Mouse (Mus musculus) stomach, embryonic 16.5 days (tissue): ENCODE measurements around the gene Clta. TPM values are rescaled to one million over a fixed set of nuclear protein-coding genes. Genes with fewer than 3 reads are reported as not detected.

Experiments used
- ATAC-seq: fragments of 200-750 bp; cut with Nextera tagmentation; 2 replicates; pipeline ENCODE4 v1.8.0; 2017; ENCODE audit warnings: moderate number of reproducible peaks, moderate TSS enrichment; ENCODE audit not compliant: insufficient read depth, low FRiP score
- H3K27ac ChIP-seq: fragments of 300-500 bp; sonication (generic); 2 replicates; pipeline ENCODE4 v1.5.1; 2014; ENCODE audit warnings: low read length
- H3K27me3 ChIP-seq: fragments of 300-500 bp; sonication (generic); 2 replicates; pipeline ENCODE4 v1.6.1; 2014; ENCODE audit warnings: low read length, control low read depth, mixed read lengths; ENCODE audit not compliant: control insufficient read depth, insufficient read depth
- H3K36me3 ChIP-seq: fragments of 300-500 bp; sonication (generic); 2 replicates; pipeline ENCODE4 v1.6.1; 2014; ENCODE audit warnings: low read length; ENCODE audit not compliant: control insufficient read depth, insufficient read depth
- H3K4me1 ChIP-seq: fragments of 300-500 bp; sonication (generic); 2 replicates; pipeline ENCODE4 v1.6.1; 2014; ENCODE audit warnings: low read length, control low read depth, mixed read lengths; ENCODE audit not compliant: control insufficient read depth, insufficient read depth
- H3K4me2 ChIP-seq: fragments of 300-500 bp; sonication (generic); 2 replicates; pipeline ENCODE4 v1.6.1; 2014; ENCODE audit warnings: low read depth, low read length, mixed read lengths
- H3K4me3 ChIP-seq: fragments of 300-500 bp; sonication (generic); replicated peaks from 2 replicates; pipeline ENCODE4 v1.5.1; 2014; ENCODE audit warnings: mild to moderate bottlenecking, low read length
- H3K9ac ChIP-seq: fragments of 300-500 bp; sonication (generic); 2 replicates; pipeline ENCODE4 v1.6.1; 2014; ENCODE audit warnings: low read length
- H3K9me3 ChIP-seq: fragments of 300-500 bp; sonication (generic); replicated peaks from 2 replicates; pipeline ENCODE4 v1.6.1; 2016; ENCODE audit warnings: low read length, control low read depth; ENCODE audit not compliant: control insufficient read depth
- WGBS: fragments of 180-500 bp; shearing (Covaris S2); extraction: QIAGEN DNeasy Blood & Tissue Kit; methylation state at CpG from one replicate; pipeline ENCODE4 v1.1.7; 2014; 5-methylcytosine and 5-hydroxymethylcytosine counted together
- polyA plus RNA-seq: library from polyadenylated mRNA; unstranded; fragments of >200 nt; fragmentation: Nextera tagmentation; extraction: Ambion mirVana; gene quantifications from 2 replicates; pipeline ENCODE4 v1.2.1, GENCODE M21; 2015

The Clta gene
- polyA plus RNA-seq, 1 experiment from 2014 or later: 186 TPM

DNA sequence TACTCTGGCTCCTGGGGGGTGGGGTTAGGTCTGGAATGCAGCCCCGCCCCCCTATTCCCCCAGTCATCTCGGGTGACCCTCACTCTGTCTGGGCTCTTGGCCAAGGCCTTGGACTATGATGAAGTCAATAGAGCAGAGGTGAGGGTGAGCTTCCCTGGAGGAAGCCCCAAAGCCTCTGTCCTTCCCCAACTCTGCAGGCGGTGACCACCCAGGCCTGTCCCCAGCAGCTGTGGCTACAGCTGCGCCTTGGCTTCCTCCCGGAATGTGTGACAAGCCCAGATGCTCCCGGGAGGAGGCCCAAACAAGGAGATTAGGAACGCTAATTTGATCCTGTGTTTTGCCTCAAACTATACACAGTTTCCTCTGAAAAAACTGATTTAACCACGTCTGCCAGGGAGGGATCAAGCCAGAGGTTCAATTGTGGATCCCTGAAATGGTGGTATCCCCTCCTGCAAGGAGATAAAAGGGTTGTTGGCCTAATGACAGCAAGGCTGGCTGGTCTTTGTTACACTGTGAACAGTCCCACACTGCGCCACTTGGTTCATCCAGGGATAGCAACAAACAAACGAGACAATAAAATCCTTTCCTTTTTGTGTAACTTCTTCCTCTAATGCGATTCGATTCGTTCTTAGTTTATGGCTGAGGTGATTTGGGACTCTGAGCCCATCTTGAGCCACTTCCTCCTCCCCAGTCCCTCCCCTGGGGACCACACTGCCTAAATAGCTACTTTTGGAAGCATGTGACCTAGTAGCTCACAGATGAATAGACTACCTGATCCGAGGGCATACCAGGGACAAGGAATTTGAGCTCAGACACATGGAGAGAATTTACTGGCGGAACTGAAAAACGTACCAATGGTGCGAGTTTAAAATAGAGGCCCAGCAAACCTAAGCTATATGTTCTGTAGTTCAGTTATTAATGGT, 25.5 kb upstream of the Clta start:
- Histone ChIP-seq H3K4me3 (no peak overlapping the region), H3K36me3 (no peaks in the 10 kb centered on the region), H3K9me3 (no peaks in the 10 kb centered on the region), H3K27me3 (no peaks in the 10 kb centered on the region), H3K27ac (peak overlapping the region; percentile 69), H3K9ac (0 out of 2 replicates have a peak overlapping the region, but pooled peaks have one; percentile 15), H3K4me1 (peaks cover 29% of the 10 kb centered on the region), H3K4me2 (no peak overlapping the region)
- 37% methylated on average over 17 of the region's 17 CpGs for WGBS
- peak; percentile 67; the same call in 1 of the 2 replicates for ATAC-seq

GRCm38 (mm10) chr4:43979746-43980145, 24.5 kb upstream of the Clta start:
- Histone ChIP-seq H3K9me3 (no peaks in the 10 kb centered on the region), H3K27ac (0 out of 2 replicates have a peak overlapping the region, but pooled peaks have one; percentile 1), H3K4me1 (peaks cover 23% of the 10 kb centered on the region), H3K36me3 (no peaks in the 10 kb centered on the region), H3K4me2 (no peak overlapping the region), H3K27me3 (no peaks in the 10 kb centered on the region), H3K9ac (no peak overlapping the region), H3K4me3 (no peak overlapping the region)
- no peak for ATAC-seq
- 74% methylated on average over 3 of the region's 3 CpGs for WGBS

- 0 out of 2 replicates have a peak overlapping the region, but pooled peaks have one; percentile 1 for H3K27ac ChIP-seq
- no peaks in the 10 kb centered on the region for H3K27me3 ChIP-seq
- peaks cover 18% of the 10 kb centered on the region; the same call in 1 of the 2 replicates for H3K4me1 ChIP-seq
- H3K4me2 ChIP-seq: no peak overlapping the region
- ATAC-seq: no peak
- 84% methylated on average over 4 of the region's 4 CpGs for WGBS
- no peak overlapping the region for H3K4me3 ChIP-seq
- H3K9ac ChIP-seq: no peak overlapping the region
- no peaks in the 10 kb centered on the region for H3K9me3 ChIP-seq
- H3K36me3 ChIP-seq: no peaks in the 10 kb centered on the region
These were observed 24.0 kb upstream of the Clta start for GRCm38 (mm10) chr4:43980236-43980635.

DNA sequence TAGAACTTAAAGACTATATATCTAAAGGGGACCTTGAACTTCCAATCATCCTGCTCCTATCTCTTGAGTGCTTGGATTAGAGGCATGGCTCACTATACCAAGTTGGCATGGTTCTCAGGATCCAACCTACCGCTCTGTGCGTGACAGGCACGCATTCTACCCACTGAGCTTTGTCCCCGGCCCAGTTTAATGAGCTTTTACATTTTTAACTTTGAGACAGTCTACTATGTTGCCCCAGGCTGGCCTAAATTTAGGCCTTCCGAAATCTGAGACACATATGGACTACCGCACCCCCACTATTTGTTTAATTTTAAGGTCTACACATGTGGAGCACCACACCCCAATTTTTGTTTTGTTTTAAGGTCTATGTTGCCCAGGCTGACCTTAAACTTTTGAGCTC, 23.4 kb upstream of the Clta start:
- 95% methylated on average over 6 of the region's 6 CpGs for WGBS
- H3K9ac ChIP-seq: no peak overlapping the region
- peaks cover 18% of the 10 kb centered on the region; the same call in 1 of the 2 replicates for H3K4me1 ChIP-seq
- no peak overlapping the region for H3K4me3 ChIP-seq
- no peak overlapping the region for H3K27ac ChIP-seq
- no peaks in the 10 kb centered on the region for H3K27me3 ChIP-seq
- H3K36me3 ChIP-seq: no peaks in the 10 kb centered on the region
- no peak for ATAC-seq
- H3K4me2 ChIP-seq: no peak overlapping the region
- H3K9me3 ChIP-seq: no peaks in the 10 kb centered on the region

GRCm38 (mm10) chr4:43981251-43981650, 23.0 kb upstream of the Clta start:
- Histone ChIP-seq H3K4me2 (no peak overlapping the region), H3K27ac (no peak overlapping the region), H3K9me3 (no peaks in the 10 kb centered on the region), H3K36me3 (no peaks in the 10 kb centered on the region), H3K27me3 (no peaks in the 10 kb centered on the region), H3K4me3 (no peak overlapping the region), H3K4me1 (peaks cover 18% of the 10 kb centered on the region; the same call in 1 of the 2 replicates), H3K9ac (no peak overlapping the region)
- no peak for ATAC-seq
- 78% methylated on average over 7 of the region's 7 CpGs for WGBS

- under 1% methylated on average over 24 of the region's 24 CpGs for WGBS
These were observed 22.1 kb upstream of the Clta start for GRCm38 (mm10) chr4:43982053-43982732.

GRCm38 (mm10) chr4:43983181-43983580, 21.1 kb upstream of the Clta start, which contains the start of gene Ccin:
TSS of gene Ccin (plus strand) at chr4:43983483.
- H3K9ac ChIP-seq: peak within 1 kb of the TSS; percentile 75
- H3K4me2 ChIP-seq: peak within 1 kb of the TSS; percentile 73
- H3K4me1 ChIP-seq: peaks cover 18% of the 10 kb centered on the region; the same call in 1 of the 2 replicates
- H3K36me3 ChIP-seq: no peaks in the 10 kb centered on the region
- no peak for ATAC-seq
- WGBS: 69% methylated on average over 11 of the region's 11 CpGs
- peak within 1 kb of the TSS; percentile 43 for H3K4me3 ChIP-seq
- H3K27ac ChIP-seq: no peak within 1 kb of the TSS
- no peaks in the 10 kb centered on the region for H3K9me3 ChIP-seq
- no peaks in the 10 kb centered on the region for H3K27me3 ChIP-seq

More at GRCm38 (mm10) chr4:43982053-43982732, 22.1 kb upstream of the Clta start:
- Histone ChIP-seq H3K4me3 (peak overlapping the region; percentile 43), H3K9me3 (no peaks in the 10 kb centered on the region), H3K4me1 (peaks cover 18% of the 10 kb centered on the region; the same call in 1 of the 2 replicates), H3K27ac (no peak overlapping the region; the same call in 1 of the 2 replicates), H3K36me3 (no peaks in the 10 kb centered on the region), H3K27me3 (no peaks in the 10 kb centered on the region), H3K9ac (peak overlapping the region; percentile 75), H3K4me2 (peak overlapping the region; percentile 73)
- peak; percentile 92 for ATAC-seq

- H3K4me2 ChIP-seq: no peak overlapping the region
- 89% methylated on average over 22 of the region's 22 CpGs for WGBS
- no peak overlapping the region for H3K9ac ChIP-seq
- no peak for ATAC-seq
- H3K27me3 ChIP-seq: no peaks in the 10 kb centered on the region
- H3K27ac ChIP-seq: no peak overlapping the region
- H3K4me3 ChIP-seq: no peak overlapping the region
- H3K9me3 ChIP-seq: no peaks in the 10 kb centered on the region
- H3K4me1 ChIP-seq: peaks cover 13% of the 10 kb centered on the region; the same call in 1 of the 2 replicates
- H3K36me3 ChIP-seq: no peaks in the 10 kb centered on the region
These were observed 20.5 kb upstream of the Clta start for GRCm38 (mm10) chr4:43983756-43984155.
